ENCODE assay signal across 8 mouse cellular contexts in the genomic region with DNA sequence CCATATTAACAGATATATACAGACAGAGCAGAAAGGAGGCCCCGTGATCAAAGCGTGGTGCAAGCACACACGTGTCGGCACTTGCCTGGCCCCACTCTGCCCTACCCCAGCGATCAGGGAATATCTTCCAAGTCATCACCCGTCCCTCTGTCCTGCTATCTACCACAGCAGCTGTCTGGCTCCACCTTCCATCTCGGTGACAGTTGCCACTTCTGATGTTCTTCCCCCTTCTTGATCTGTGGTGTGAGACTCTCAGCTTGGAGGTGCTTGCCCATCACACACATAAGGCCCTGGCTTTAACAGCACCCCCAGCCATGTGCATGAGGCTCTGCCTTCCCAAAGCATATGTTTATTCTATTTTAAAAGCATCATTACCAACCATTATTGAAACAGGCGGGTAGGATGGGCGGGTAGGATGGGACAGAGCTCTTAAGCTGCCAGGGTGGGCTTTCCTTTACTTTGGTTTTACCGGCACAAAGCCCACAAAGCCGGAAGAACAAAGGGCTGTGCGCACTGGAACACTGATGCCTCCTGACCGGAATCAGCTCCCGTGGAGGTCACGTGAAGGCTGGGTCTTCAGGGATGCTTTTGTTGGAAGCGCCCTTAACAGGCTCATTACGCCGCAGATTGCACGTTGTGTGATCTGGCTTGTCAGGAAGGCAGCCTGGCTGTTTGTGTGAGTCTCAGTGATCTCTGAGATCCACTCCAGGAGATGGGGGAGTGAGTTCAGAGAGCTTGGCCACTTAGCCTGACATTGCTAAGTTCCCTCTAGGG. TPM values are rescaled to one million over a fixed set of nuclear protein-coding genes. Genes with fewer than 3 reads are reported as not detected.
DNase-seq lines count a peak whose midpoint lies in the region; ATAC-seq lines count a peak whose summit lies in the region.

No protein-coding gene starts in this region.

- peak overlapping the region; percentile 81 for H3K27ac ChIP-seq in forebrain, embryonic 13.5 days

- H3K9ac ChIP-seq in forebrain, embryonic 13.5 days = peak overlapping the region; percentile 56

- H3K27me3 ChIP-seq in forebrain, embryonic 13.5 days = no peaks in the 10 kb centered on the region
- H3K27me3 ChIP-seq in megakaryocyte, embryonic 14.5 days (replicated peaks) = no peaks in the 10 kb centered on the region

- DNase-seq in left cerebral cortex, postnatal 4 days = peak; percentile 21
- DNase-seq in left cerebral cortex, adult 11 months (ENCODE audit: low spot score) = no peak
- DNase-seq in spleen, postnatal 4 days (ENCODE audit: low spot score in 2 of 2) = peak; percentile 77 to 78
- DNase-seq in layer of hippocampus, postnatal 14 days (ENCODE audit: low spot score in 2 of 2) = no peak
- DNase-seq in lung, adult 18-20 months = no peak
- no peak for DNase-seq in MN1 (ENCODE audit: low spot score)

- H3K4me2 ChIP-seq in forebrain, embryonic 13.5 days = peak overlapping the region; percentile 45

- ATAC-seq in forebrain, embryonic 13.5 days = peak; percentile 82

- intact Hi-C loops in left cerebral cortex, postnatal 4 days (cut with DNase I) = no loop called here

- H3K4me1 ChIP-seq in forebrain, embryonic 13.5 days = peaks cover 30% of the 10 kb centered on the region
- H3K4me1 ChIP-seq in megakaryocyte, embryonic 14.5 days = peaks cover 86% of the 10 kb centered on the region

- no peak overlapping the region; the same call in 1 of the 2 replicates for H3K4me3 ChIP-seq in forebrain, embryonic 13.5 days
- H3K4me3 ChIP-seq in megakaryocyte, embryonic 14.5 days (replicated peaks) = peak overlapping the region; percentile 64

- 16% methylated on average over 19 of the region's 19 CpGs for WGBS in forebrain, embryonic 13.5 days

- no peaks in the 10 kb centered on the region for H3K9me3 ChIP-seq in forebrain, embryonic 13.5 days (replicated peaks)
- H3K9me3 ChIP-seq in megakaryocyte, embryonic 14.5 days = peaks cover 9% of the 10 kb centered on the region

- no peaks in the 10 kb centered on the region for H3K36me3 ChIP-seq in forebrain, embryonic 13.5 days (ENCODE audit: poor library complexity, severe bottlenecking)
- peaks cover 68% of the 10 kb centered on the region for H3K36me3 ChIP-seq in megakaryocyte, embryonic 14.5 days (replicated peaks; ENCODE audit: low read length)

RNA-seq across cellular contexts. Expression of gene Chst11, which starts 34.4 kb away (rescaled TPM):
- 10 to 100 TPM; 22.4 to 26.0 TPM for total RNA-seq in left cerebral cortex, postnatal 4 days (2021)
- polyA plus RNA-seq in forebrain, embryonic 13.5 days (2015; fragmentation: Nextera tagmentation; extraction: Ambion mirVana) = 2.1 and 2.5 TPM in 2 replicates
- polyA plus RNA-seq in megakaryocyte, embryonic 14.5 days (2012; ENCODE audit: insufficient read depth, low replicate concordance) = 10.4 and 12.4 TPM in 2 replicates
- 10 to 100 TPM; 59.8 to 61.9 TPM for total RNA-seq in layer of hippocampus, postnatal 14 days (2021)

Comparison
In these comparisons a context has a peak if more than half of its experiments do, and no peak if none do; other contexts are left out.
1. DNase-seq: peak in left cerebral cortex, postnatal 4 days (single experiment) and spleen, postnatal 4 days (2 of 2); none in left cerebral cortex, adult 11 months (single experiment), layer of hippocampus, postnatal 14 days (0 of 2), lung, adult 18-20 months (0 of 2) and MN1 (single experiment).